Mouse (Mus musculus) retina, adult 2 months (tissue): ENCODE results near the gene Ccdc114.

Experiments used
- DNase-seq: peaks from one replicate; pipeline ENCODE4 v3.0.0-alpha.2; 2012; ENCODE audit warnings: low read depth, low spot score

The Ccdc114 gene

GRCm38 (mm10) chr7:45986893-45987292 is 63.0 kb downstream of the Ccdc114 start:
- DNase-seq = no peak

GRCm38 (mm10) chr7:45988344-45988743 is 64.5 kb downstream of the Ccdc114 start:
- DNase-seq = no peak

- no peak for DNase-seq
These were observed 68.6 kb downstream of the Ccdc114 start for GRCm38 (mm10) chr7:45992470-45992869.
